Mouse (Mus musculus): Measurements from ENCODE around the gene Il4ra.

DNA sequence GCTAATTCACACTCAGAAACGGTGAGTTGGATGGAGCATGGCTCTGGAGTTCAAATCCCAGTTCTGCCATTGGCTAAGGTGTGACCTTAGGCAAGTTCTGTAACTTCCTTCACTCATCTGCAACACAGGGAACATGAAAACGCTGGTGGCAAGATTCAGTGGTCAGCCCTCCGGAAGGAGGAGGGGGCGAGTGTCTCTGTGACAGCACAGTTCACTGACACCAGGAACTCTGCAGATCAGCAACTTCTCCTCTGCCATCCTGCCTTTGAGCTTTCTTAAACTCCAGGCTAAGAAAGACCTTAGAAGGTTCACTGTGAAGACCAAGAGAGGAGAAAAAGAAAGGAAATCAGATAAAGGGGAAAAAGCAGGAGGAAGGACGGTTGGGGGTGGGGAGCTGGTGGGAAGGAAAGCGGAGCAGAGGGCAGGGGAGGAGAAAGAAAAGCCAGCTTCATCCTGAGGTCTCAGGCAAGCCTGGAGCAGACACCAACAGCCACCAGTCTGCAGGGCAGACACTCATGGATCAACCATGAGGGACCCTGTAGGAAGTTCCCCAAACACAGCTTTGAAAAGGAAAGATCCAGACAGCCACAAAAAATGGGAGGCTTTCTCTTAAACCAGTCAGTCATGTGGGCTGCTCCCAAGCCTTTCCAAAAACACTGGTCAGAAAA, 48.8 kb downstream of the Il4ra start:
- no peak for TF ChIP-seq CTCF (IDR thresholded peaks at IDR 0.05; ENCODE audit: control insufficient read depth, insufficient read depth, insufficient read length)
- no peak for TF ChIP-seq MYOD1 (IDR thresholded peaks at IDR 0.05; ENCODE audit: control insufficient read depth, insufficient read length, low read depth)
- no peak for TF ChIP-seq MYOG (IDR thresholded peaks at IDR 0.05; ENCODE audit: control insufficient read depth, extremely low read depth, insufficient read length)
- TF ChIP-seq MAX (IDR thresholded peaks at IDR 0.05) = no peak
- TF ChIP-seq USF1 (IDR thresholded peaks at IDR 0.05; ENCODE audit: low read depth) = no peak
- TF ChIP-seq FOSL1 (IDR thresholded peaks at IDR 0.05; ENCODE audit: insufficient read depth, low read length, poor library complexity, severe bottlenecking) = no peak
- TF ChIP-seq CEBPB (IDR thresholded peaks at IDR 0.05; ENCODE audit: low read depth) = no peak
